Mouse (Mus musculus) adrenal gland, postnatal 10 days (tissue): ENCODE measurements at regions not wholly inside any gene's neighbourhood (a gene's known extent, or its start where the extent isn't known, plus 50 kb on each side); places are given as distances from the start of the nearest gene placed in this dataset.
"Not testable (repeated sequence)": the region's sequence is repeated elsewhere in the genome, so short reads cannot be mapped to it uniquely, and the experiment has no call there.

ENCODE experiments used
- DNase-seq: peaks from one replicate; pipeline ENCODE4 v3.0.0; 2021; ENCODE audit warnings: mixed read lengths

- DNase-seq = no peak
These were observed 136.3 kb upstream of the Bcor start for GRCm38 (mm10) chrX:12296264-12297053.

GRCm38 (mm10) chrX:12298609-12299008 lies 138.5 kb upstream of the Bcor start:
- no peak for DNase-seq

DNA sequence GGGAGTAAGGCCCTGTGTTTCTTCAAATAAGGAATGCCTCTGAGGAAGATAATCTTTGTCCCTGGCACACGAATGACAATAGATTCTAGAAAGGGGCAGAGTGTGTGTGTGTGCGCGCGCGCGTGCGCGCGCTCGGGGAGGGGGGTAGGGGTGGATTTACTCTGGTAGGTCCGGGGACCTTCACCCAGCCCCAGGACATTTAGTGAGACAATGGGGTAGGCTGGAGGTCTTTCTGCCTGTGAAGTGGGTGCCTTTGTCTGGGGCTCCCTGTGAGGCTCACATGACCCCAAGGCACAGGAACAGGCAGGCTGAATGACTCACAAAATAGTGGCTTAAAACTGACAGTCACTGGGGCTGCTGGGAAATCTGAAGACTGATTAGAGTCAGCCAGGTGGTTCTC lies 139.1 kb upstream of the Bcor start:
- DNase-seq = no peak

- peak; percentile 17 for DNase-seq
These were observed 144.5 kb upstream of the Bcor start for GRCm38 (mm10) chrX:12304678-12305077.

GRCm38 (mm10) chrX:12306940-12307339 lies 146.8 kb upstream of the Bcor start:
- no peak for DNase-seq

GRCm38 (mm10) chrX:12312534-12312933 lies 152.4 kb upstream of the Bcor start:
- DNase-seq = no peak

DNA sequence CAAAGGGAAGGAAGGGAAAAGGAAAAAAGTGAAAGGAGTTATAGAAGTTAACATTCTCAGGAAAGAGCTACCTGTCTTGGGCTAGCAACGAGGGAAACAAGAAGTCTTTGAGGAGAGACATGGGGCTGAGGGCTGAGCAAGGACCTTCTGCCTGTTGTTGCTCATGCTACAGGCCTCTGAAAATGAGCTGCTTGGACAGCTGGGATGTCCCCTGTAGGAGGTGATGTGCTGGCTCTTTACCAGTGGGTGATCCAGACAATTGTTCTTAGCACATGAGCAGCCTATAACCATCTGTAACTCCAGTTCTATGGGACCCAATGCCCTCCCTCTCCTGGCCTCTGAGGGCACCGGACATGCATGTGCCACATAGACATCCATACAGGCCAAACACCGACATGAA lies 155.5 kb upstream of the Bcor start:
- DNase-seq = no peak

DNA sequence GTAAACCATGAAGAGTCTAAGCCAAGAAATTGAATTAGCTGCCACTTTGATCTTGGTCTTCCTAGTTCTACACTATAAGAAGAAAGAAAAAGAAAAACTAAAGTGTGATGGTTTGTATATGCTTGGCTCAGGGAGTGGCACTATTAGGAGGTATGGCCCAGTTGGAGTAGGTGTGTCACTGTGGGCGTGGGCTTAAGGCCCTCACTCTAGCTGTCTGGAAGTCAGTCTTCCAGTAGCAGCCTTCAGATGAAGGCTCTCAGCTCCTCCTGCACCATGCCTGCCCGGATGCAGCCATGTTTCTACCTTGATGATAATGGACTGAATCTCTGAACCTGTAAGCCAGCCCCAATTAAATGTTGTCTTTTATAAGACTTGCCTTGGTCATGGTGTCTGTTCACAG lies 157.3 kb upstream of the Bcor start:
- not testable (repeated sequence) for DNase-seq

GRCm38 (mm10) chrX:12318848-12319651 lies 158.9 kb upstream of the Bcor start:
- no peak for DNase-seq

DNA sequence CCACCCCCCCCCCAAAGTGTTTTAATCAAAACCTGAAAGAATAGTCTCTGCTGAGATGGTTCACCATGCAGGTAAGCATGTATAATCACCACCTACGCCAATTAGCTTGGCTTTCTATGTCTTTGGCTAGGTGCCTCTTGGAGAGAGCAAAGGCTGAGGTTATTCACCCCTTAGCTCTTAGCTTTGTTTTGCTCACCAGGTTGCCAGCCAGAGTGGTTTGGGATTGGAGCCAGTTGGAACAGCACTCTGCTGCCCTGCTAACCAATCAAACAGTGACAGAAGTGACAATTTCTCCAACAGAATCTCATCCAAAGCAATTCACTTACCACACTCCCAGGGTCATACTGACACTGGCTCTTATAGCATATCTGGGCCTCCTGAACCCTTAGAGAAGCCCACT lies 162.3 kb upstream of the Bcor start:
- peak; percentile 12 for DNase-seq

DNA sequence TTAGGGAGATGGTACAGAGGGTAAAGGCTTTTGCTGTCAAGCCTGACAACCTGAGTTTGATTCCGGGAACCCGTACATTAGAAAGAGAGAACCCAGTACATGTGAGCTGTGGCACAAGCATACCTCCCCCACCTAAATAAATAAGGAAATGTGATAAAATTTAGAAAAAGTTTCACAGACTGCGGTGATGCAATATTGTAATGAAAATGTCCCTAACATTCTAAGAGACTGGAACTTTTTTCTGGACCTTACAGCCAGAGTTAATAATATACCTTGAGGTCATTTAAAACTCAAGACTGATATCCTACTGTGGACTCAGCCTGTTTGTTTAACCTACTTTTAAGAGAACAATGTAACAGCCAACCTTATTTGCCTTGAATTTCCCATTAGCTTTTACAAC lies 163.1 kb upstream of the Bcor start:
- no peak for DNase-seq

DNA sequence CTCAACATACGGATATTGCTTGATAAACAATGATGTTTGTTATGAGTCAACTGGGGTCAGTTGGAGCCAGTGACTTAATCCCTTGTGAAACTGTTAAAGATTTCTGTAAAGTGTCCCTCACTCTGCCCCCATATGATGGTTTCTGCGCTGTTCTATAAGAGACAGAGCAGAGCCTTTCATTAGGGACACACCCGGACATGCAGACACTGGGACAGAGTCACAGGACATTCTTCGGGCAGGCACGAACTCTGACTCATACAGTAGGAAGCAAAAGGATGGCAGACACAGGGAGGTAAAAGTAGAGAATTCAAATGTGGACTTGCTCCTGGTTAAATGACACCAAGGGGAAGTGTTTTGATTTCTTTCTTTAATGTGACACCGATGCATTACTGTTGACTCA lies 163.7 kb upstream of the Bcor start:
- no peak for DNase-seq

DNA sequence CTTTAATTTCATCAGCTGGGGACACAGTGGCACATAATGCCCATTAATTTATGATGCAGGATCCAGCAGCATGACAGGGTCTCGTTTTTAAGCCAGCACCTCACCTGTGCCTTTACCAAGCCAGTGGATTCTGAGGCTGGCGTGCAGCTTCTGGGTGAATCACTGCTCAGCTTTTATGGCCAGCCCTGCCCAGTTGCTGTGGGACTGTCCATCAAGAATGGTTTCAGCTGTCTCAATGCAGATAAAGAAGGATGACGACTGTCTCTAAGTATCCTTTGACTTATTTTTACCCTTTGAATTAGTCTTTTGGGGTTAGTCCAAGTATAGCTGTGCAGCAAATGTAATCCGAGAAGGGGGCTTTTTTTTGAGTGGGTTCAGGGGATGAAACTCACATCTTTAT lies 167.3 kb upstream of the Bcor start:
- no peak for DNase-seq

GRCm38 (mm10) chrX:12340561-12340960 lies 180.4 kb upstream of the Bcor start:
- DNase-seq = no peak

DNA sequence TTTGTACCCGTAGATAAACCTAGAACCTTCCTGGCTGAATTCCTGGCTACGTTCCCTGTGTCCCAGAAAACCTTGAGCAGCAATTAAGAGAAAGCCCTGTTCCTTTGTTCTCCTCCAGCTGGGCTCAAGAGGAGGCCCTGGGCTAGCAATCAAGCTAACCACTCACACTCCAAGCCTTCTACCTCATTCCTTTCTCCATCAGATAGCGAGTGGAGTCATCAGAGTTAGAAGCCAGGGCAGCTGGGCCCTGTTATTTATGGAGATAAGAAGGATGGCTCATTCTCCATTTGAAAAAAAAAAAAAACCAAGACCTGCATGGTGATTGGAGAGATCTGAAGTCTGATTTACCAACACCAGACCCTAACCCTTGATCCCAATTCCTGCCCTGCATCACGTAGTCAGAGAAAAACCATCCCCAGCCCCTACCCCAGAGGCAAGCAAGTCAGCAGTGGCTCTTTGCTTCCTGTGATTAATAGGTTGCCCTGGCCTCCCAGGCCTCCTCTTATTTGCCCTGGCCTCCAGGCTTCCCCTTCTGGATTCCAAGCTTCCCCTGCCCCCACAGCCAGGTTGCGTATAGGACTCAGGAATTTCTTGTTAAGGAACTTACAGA lies 181.3 kb upstream of the Bcor start:
- no peak for DNase-seq

DNA sequence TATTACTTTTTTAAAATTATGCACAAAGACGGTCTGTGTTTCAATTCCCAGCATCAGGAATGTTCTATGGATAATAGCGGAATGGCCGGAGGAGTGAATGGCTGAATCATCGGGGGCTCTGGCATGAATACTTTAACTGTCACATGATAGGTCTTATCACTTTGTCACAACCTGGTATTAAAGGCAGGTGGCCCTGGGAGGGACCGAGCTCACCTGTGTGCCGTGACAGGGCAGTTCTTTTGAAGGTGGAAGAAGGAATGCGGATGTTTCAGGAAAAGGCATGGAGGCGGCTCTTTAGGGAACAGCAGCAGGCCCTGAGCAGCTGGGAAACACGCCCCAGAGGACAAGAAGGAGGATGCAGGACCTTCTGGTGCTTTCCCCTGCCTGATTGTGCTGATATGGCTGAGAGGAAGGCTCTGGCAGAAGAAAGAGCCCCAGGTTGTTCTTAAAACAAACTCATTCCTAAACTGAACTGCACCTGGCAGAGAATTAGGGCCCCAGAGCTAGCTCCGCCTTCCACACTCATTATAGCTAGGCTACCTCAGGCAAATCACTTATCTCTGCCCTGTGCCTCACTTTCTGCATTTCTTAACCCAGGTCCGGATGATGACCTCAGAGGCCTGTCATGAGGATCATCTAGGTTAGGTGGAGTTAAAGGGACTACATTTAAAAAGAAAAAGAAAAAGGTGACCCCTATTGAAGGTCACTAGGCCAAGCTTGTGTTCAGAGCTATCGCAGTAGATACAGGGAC lies 184.8 kb upstream of the Bcor start:
- no peak for DNase-seq

- DNase-seq = no peak
These were observed 186.7 kb upstream of the Bcor start for GRCm38 (mm10) chrX:12346856-12347255.

DNA sequence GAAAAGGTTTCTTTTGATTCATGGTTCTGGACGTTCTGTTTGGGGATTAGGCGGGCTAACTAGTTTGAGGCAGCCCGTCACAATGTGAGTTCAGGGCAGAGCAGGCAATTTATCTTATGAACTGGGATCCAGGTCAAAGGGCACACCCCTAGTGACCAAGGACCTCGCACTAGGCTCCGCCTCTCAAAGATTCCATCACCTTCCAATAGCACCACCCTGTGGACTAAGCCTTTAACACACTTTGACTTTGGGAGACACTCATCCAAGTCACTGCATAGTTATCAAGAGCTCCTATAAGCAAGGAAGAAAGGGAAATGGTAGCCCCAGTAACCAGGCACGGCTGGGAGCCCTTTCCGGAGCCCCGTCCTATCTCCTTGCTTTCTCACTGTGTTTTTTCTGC lies 188.0 kb upstream of the Bcor start:
- peak; percentile 6 for DNase-seq

DNA sequence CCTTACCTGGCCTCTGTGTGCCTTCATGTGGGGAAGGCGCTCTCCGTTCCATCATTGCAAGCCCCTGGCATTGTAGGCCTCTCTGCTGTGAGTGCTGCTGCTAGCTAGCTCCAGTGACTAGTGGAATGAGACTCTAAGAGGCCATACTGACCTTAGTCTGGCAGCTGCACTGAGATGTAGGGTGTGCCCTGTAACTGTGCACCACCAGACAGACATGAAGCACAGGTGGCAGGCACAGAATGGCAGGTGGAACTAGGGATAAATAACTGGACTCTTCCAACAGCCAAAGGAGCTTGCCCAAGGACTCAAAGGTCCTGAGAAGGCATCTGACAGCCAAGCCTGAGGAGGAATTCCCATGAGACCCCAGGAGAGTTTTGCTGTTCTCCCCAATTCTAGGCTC lies 194.7 kb upstream of the Bcor start:
- no peak for DNase-seq

GRCm38 (mm10) chrX:12358026-12358425 lies 197.9 kb upstream of the Bcor start:
- no peak for DNase-seq

GRCm38 (mm10) chrX:12365582-12366323 lies 205.6 kb upstream of the Bcor start:
- peak; percentile 6 for DNase-seq

DNA sequence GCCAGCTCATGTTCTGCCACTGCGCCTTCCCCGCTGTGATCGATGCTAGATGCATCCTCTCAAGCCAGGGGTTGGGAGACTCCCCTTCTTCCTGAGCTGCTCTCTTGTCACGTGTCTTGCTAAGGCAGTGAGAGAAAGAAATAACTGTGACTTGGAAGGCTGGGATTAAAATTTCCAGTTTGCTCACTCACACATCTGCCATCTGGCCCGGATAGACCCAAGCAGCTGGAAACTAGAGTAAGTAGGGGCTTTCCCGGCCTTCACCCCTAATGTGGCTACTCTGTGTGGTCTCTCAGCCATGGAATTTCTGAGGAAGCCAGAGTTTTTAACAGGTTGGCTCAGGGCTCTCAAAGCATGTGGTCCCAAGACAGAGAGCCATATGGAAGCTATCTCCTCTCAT lies 206.6 kb upstream of the Bcor start:
- DNase-seq = no peak
